Mouse (Mus musculus): ENCODE results near the gene Tmem51.

DNA sequence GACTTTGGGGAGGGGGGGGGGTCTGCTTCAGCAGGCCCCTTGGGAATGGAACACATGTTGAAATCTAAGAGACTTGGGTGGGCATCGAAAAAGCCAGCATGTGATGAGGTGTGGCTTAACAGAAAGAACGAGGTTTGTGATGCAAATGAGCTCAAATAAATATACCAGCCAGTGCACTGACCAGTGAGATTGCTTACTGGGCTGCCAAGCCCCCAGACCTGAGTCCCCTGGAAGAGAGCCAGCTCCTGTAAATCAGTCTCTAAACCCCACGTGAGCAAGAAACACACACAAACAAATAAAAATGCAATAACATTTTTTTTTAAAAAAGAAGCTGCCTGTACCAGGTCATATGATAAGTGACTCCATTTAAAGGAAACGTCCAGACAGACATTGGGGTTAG lies 17.5 kb downstream of the Tmem51 start:
- TF ChIP-seq CTCF (IDR thresholded peaks at IDR 0.05; ENCODE audit: low read depth, low read length) (no peak), POLR2A (IDR thresholded peaks at IDR 0.05; ENCODE audit: extremely low read depth, insufficient read depth, low read length) (no peak)
